Mouse (Mus musculus) layer of hippocampus, postnatal 10 days (tissue): Measurements from ENCODE around the gene Pcyox1. TPM values are rescaled to one million over a fixed set of nuclear protein-coding genes. Genes with fewer than 3 reads are reported as not detected.
"Not testable (repeated sequence)": the region's sequence is repeated elsewhere in the genome, so short reads cannot be mapped to it uniquely, and the experiment has no call there.

ENCODE experiments used
- DNase-seq, 2 experiments: peaks; one replicate each; pipeline ENCODE4 v3.0.0; 2021; ENCODE audit warnings: low spot score in 2 of 2
- total RNA-seq, 2 experiments: library from RNA; stranded (reverse); gene quantifications; 2 replicates each; pipeline ENCODE4 v1.2.3; 2021

Pcyox1 gene
- total RNA-seq, 2 experiments from 2014 or later, result 119 to 133 TPM

DNA sequence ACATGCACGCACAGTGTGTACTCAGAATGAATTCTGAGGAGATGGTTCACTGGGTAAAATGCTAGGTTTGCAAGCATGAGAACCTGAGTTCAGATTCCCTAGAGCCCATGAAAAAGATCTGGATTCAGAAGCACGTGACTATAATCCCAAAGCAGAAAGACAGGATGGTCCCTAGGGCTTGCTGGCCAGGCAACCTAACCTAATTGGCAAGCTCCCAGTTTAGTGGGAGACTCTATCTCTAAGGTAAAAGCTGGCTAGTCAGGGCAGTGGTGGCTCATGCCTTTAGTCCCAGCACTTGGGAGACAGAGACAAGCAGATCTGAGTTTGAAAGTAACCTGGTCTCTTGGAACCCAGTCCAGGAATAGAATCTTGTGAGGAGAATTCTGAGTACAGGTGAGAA lies 2.0 kb upstream of the Pcyox1 start:
- DNase-seq, result no peak

DNA sequence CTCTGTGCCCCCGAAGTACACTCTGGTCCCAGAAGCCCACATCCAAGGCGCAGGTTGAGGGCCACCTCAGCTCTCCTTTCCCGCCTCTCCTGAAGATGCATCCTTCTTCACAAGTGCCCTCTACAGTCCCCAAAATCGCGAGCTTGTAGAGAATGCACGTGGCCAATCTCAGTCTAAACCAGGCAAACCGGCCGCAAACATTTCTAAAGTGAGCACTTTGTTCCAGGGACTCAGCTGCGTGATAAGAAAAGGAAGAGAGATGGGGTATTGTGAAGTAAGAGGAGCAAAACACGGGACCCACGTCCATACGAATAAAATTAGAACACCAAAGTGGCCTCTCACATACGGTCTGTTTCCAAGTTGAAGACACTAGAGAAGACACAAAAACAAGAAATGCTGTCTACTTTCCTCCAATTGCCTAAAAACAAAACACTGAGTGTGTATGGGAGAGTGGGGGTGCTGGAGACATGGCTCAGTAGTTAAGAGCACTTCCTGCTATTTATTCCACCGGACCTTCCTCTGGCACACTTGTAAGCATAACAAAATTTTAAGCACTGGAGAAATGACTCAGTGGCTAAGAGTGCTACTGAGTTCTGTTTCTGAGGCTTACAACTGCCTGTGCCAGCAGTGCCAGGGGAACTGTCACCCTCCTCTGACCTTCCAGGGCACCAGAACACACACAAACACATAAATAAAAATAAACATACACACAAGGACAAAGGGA lies 465 bp upstream of the Pcyox1 start:
- no peak for DNase-seq

DNA sequence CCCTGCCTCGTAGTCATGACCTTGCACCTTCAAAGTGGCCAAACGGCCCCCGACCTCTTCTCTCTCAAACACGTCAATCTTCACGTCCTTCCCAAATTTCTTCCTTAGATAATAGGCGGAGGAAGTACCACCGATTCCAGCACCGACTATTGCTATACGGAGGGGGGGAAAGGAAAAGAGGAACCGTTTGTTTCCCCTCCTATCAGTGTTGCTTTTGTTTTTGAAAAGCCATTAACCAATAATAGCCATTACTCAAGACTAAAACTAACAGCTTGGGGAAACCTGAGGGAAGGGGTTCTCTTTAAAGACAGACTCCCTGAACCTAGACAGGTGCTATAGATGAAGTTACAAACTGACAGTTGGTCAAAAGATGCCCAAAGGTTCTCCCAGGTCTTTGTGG lies 985 bp downstream of the Pcyox1 start:
- no peak for DNase-seq

DNA sequence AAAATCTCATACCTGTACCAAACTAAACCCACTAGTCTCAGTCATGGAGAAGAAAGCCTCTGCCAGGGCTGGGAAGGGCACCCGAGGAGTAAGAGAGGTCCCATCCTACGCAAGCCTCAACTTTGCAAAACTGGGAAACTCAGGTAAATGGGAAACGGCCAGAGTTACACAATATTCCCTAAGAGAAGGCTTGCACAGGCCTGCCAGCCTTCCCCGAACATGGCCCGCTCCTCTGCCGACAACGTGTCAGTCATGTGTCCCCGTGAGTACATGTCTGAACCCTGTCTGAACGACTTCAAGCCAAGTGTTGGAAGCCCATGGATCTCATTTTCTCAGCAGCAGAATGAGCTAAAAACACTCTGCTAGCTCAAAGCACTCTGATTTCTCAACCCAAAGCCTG lies 1.9 kb downstream of the Pcyox1 start:
- no peak for DNase-seq

DNA sequence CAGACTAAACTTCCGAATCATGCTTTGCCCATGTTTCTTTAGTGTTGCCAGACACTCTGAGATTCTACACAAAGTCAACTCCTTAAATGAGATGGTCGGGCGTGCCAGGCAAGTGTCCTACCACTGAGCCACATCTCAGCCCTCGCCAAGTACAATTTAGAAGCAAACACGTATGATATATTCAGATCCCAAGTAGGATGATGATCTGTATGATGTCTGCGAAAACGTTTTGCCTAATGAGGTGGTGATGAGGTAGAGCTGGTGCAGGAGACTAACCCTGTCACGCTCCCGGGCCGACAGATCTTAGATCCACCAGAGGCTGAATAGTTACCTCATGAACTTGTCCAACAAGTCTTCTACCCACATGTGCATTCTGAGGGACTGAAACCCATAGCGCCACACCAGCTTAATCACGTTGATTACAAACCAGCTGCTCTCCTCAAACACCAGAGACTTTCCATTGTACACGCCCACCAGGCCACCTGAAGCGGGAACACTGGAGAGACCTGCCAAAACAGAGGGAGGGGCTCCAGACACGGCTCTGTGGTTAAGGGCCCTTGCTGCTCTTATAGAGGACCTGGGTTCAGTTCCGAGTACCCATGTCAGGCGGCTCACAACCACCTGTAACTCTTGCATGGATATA lies 2.8 kb downstream of the Pcyox1 start:
- DNase-seq, result no peak

DNA sequence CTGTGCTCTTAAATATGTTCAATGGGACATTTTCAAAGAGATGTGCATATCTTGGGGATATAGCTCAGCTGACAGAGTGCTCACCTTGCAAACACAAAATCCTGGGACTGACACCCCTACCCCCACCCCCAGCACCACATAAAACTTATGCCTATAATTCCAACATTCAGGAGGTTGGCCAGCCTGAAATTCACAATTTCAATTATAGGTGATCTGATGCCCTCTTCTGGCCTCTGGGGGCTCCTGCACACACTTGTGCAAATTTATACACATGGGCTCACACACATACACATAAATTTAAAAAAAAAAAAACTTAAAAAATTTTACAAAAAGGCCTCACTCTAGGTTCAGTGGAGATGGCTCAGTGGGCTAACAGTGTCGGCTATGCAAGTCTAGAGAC lies 3.8 kb downstream of the Pcyox1 start:
- no peak for DNase-seq

DNA sequence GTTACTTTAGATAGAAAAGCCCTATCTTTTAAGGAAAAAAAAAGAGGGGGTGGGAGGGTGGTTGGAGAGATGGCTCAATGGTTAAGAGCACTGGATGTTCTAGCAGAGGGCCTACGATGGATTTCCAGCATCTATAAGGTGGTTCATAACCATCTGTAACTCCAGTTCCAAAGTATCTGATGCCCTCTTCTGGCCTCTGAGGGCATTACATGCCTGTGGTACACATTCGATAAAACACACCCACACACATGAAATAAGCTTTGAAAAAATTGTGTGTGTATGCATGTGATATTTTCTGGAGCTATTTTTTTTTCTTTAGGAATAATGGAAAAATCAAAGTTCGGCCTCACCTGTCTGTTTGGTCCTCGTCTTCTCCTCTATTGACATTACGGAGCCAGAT lies 5.6 kb downstream of the Pcyox1 start:
- DNase-seq, result no peak

DNA sequence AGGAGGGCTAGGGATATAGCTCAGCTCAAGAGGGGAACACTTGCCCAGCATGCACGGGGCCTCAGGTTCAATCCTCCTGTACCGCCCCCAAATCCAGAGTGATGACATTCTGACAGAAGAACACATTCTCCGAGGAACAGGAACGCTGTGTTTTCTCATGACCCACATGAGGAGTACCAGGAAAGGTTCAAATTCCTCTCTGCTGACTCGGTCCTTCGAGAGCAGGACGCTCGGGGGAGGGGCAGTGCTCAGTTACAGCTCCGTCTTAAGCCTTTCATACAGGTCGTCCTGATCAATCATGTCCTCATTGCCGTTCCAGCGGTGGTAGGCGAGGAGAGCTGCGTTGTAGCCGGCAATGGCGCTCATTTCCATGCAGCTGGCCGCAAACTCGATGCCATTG lies 8.5 kb downstream of the Pcyox1 start:
- no peak for DNase-seq

DNA sequence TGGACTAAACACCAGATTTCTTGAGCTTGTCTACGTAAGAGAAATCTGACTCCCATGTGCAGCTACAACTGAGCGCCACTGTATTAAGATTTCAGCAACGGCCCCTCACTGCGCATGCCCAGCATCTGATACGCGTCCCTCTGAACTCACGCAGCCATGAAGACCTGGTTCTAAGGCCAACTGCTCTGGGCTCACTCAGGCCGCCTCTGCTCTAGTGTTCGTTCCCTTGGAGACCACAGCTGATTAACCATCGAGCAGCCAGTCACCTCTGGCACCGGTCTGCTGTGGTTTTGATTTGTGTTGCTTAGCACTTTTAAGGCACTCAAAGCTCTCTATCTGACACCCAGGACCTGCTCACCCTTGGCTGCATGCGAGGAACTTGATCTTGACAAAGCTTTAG lies 9.6 kb downstream of the Pcyox1 start:
- DNase-seq, result no peak

DNA sequence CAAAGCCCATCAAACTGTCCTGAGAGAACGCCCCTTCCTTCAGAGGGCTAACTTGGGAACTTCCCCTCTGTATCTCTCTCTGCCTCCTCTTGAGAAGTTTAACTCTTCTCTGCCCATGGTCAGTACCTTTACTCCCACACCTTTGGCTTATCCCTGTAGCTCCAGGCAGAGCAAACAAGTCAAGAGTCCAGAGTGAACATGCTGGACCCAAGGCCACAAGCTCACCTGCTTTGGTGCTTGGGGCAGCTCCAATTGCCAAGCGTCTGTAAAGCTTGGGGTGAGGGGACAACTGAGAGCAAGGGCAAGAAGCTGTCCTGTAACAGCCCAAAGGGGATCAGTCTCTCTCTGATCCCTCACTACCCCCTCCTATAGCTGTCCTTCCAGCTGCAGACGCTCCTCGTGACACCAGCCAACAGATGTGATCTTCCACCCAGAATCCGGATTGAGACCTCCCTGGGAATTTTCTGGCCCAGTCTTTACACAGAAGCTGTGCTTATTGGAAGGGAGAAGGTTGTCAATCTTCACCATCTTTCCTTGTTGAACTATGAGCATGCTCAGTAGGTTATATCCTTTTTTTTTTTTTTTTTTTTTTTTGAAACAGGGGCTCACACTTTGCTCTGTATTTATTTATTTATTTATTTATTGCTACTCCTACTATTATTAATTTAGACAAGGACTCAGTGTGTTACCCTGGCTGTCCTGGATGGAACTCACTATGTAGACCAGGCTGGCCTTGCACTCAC lies 11.4 kb downstream of the Pcyox1 start:
- no peak for DNase-seq

DNA sequence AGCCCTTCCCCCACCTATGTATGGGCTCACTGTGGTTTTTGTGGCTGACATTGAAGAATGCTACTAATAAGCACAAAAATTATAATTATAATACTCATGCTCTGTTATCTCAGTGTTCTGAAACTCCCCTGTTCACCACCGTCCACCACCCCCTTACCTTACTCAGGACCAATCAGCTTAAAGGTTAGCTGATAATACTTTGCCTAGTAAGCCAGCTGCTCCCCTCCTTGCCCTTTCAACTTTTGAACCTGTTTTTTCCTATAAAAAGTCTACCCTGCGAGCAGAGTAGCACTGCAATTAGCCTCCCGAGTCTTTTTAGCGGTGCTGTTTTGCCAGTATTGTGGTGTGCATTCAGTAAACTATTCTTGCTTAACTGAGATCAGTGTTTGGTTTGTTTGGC lies 12.3 kb downstream of the Pcyox1 start:
- DNase-seq, result no peak

DNA sequence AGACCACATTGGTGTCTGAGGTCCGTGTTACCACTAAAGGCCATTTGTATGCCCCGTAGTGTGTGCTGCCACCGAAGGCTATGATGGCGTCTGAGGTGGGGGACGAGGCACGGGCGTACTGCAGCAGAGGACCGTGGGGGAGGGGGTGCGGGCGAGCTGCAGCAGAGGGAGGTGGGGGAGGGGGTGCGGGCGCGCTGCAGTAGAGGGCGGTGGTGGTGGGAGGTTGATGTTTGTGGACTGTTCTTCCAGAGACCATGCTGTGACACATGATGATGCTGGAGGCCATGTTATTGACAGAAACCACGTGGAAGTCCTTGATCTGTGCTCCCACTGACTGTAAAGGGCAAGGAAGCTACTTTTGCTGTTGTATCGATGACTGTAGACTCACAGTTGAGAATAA lies 13.6 kb downstream of the Pcyox1 start:
- DNase-seq, result no peak

DNA sequence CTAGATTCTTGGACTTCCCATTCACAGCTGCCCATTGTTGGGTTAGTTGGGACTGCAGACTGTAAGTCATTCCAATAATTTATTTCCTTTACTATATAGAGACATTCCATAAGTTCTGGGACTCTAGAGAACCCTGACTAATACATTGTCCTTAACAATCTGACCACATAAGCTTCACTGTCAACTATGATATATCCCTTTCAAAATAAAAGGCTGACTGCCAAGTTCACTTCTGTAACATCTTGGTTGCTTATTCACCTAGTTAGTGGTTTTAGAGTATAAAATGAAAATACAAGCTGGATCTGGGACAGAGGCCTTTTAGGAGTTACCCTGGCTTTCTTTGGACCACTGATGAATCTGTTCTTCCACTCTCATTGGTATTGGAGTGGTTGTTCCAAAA lies 14.4 kb downstream of the Pcyox1 start:
- DNase-seq, result no peak

DNA sequence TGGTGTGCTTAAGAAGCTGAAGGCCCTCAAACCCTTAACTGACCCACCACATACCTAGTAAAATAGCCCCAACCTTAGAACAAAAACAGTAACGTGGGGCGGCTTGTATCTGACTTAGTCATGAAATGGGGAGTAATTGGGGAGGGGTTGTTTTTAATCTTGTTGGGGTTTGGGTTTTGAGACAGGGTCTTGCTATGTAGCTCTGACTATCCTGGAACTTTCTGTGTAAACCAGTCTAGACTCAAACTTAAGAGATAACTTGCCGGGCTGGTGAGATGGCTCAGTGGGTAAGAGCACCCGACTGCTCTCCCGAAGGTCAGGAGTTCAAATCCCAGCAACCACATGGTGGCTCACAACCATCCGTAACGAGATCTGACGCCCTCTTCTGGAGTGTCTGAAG lies 16.8 kb downstream of the Pcyox1 start:
- not testable (repeated sequence) for DNase-seq

DNA sequence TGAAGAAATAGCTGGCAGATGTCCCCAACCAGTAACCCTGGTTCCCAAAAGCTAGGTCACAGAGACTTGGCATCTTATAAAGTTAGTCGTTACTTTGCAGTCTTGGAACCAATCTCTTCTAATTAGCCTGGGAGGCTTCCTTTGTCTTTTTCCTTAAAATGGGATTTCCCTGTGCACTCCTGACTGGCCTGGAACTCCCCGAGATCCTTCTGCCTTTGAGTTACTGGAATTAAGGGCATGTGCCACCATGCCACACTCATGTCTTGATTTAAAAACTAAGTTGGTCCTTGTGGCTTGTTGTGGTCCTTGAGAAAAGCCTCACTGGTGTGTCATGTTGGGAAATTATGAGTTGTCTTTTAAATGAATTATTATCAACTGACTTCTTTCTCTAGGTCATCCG lies 18.6 kb downstream of the Pcyox1 start:
- DNase-seq, result no peak

DNA sequence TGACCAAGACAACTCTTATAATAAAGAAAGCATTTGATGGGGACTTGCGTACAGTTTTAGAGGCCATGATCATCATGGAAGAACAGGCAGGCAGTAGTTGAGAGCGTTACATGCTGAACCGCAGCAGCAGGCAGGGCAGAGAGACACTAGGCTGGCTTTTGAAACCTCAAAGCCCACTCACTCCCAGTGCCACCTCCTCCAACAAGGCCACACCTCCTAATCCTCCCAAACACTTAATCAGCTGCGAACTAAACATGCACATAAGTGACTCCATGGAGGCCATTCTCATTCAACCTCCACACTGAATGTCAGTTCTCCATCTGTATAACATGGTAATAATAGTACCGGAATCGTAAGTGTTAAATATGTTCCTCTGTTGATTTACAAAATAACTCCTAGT lies 23.4 kb downstream of the Pcyox1 start:
- DNase-seq, result no peak

DNA sequence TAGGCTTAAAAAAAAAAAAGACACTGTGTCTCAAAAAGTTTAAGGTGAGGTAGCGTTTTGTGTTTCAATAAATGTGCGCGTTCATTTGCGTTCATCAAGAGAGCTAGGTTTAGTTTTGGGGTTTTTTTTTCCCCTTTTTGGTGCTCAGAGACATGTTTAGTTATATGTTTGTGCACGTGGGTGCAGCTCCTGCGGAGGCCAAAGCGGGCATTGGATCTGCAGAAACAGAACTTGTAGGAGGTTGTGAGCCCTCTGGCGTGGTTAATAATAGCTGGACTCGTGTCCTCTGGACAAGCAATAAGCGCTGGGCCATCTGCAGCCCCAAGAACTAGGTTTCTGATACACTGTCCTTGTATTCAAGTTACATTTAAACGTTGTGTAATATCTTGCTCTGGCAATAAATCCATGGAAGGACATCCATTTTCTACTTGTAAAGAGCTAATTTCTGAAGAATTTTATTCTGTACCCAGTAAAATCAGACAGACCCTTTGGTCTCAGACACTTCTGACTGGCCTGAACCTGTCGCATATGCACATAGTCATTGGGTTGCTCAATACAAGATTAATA lies 24.9 kb downstream of the Pcyox1 start:
- no peak for DNase-seq

DNA sequence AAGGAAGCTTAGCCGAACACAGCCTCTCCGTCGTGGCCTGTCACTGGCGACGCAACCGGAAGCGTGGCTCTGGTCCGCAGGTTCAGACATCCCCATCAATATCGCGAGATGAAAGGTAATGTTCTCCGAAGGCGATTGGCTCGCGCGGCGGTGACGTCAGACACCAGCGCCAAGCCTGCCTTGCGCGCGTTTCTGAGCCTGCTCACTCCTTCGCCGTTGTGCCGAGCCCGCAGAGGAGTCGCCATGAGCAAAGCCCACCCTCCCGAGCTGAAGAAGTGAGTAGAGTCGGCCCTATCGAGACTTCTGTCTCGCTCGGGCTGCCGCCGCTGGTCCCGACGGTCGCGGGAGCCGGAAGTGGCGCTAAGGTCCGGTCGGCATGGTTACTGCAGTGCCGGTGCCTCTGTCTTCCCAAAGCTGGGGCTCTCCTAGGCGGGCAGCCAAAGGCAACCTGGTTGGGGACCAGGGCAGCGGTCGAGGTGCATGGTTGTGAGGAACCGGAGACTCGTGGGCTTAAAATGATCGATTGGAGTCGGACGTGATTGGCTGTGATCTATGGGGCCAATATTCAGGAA lies 25.5 kb downstream of the Pcyox1 start:
- peak; percentile 96 to 97 for DNase-seq

DNA sequence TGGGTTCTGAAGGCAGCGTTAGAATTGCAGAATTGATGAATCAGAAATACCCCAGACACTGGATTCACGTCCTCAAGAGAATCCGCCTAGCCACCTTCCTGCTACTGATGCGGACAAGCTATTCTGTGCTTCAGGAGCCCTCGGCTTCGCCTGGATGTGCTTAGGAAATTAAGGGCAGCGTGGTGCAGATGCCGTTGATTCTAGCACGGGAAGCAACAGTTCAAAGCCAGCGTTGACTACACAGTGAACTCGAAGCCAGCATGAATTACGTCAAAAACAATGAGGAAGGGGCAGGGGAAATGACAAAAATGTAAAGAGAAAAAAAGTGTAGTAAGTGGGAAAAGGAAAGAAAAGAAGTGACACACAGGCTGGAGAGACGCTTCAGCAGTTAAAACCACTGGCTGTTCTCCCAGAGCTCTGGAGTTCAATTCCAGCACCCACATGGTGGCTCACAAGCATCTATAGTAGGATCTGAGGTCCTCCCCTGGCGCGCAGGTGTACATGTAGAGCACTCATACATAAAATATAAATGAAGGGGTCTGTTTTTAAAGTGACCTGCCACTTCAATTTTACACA lies 26.1 kb downstream of the Pcyox1 start, which contains the start of gene Snrpg:
Gene Snrpg, plus strand, starts transcription at position 541 of the 576 bp plus-strand sequence.
- DNase-seq, result no peak

DNA sequence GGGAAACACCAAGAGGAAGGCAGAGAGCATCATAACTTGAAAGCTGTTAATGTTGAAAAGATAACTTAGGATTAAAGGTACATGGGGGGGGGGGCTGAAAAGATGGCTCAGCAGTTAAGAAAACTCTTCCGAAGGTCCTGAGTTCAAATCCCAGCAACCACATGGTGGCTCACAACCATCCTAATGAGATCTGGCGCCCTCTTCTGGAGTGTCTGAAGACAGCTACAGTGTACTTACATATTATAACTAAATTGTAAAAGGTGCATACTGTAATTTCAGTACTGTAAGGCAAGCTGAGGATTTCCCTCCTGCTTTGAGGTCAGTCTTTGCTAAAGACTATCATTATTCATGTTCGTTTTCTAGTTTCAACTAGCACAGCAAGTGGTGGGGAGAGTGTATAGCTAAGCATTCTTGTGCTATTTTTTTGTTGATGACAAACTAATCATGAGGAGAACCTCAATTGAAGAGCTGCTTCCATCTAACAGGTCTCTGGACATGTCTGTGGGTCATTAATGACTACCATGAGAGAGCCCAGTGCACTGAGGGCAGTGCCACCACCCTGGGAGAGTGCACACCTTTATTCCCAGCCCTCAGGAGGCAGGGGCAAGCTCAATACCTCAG lies 26.8 kb downstream of the Pcyox1 start:
- DNase-seq, result no peak

DNA sequence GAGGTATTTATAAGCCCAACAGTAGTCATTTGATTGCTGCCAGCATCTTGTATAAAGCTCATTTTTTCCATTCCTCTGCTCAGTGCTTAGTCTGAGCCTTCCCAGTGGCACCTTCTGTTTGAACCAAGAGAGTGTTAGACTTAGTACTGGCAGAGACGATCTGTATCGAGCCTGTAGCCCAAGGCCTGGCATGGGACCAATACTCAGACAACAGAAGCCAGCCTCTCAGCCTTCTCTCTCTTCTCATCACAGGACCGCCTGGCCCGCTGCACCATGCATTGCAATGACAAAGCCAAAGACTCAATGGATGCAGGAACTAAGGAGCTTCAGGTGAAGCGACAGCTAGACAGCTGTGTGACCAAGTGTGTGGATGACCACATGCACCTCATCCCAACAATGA lies 28.5 kb downstream of the Pcyox1 start:
- no peak for DNase-seq
